In genomic region chr17:31257149-31257548, GRCm38 (mm10) we compare ENCODE assay signal across 21 mouse cellular contexts. TPM values are rescaled to one million over a fixed set of nuclear protein-coding genes. Genes with fewer than 3 reads are reported as not detected.
"Had no signal": no experiment of that assay in that cellular context is flagged by ENCODE, and none has a peak within 500 bp of the region (broad histone marks: within the 10 kb centered on the region; RNA-seq: fewer than 3 reads in every experiment).

No protein-coding gene starts in this region.

- H3K9ac ChIP-seq: liver, embryonic 14.5 days; lung, embryonic 15.5 days; neural tube, embryonic 13.5 days had no signal

- H3K36me3 ChIP-seq: lung, embryonic 15.5 days; midbrain, embryonic 10.5 days; neural tube, embryonic 13.5 days had no signal

- H3K4me3 ChIP-seq: lung, embryonic 15.5 days; megakaryocyte, embryonic 14.5 days; midbrain, embryonic 10.5 days; neural tube, embryonic 13.5 days had no signal

- DNase-seq: kidney, adult 18-20 months; kidney, adult 9 months; lung, adult 18-20 months; lung, postnatal 10 days; lung, postnatal 36 days; midbrain, embryonic 14.5 days; thymus, adult 2 months; thymus, postnatal 36 days had no signal

- H3K4me2 ChIP-seq: liver, embryonic 11.5 days; lung, embryonic 15.5 days; neural tube, embryonic 13.5 days had no signal

- H3K27me3 ChIP-seq: lung, embryonic 15.5 days; megakaryocyte, embryonic 14.5 days; neural tube, embryonic 13.5 days had no signal

- H3K4me1 ChIP-seq: lung, embryonic 15.5 days had no signal

- H3K27ac ChIP-seq: liver, embryonic 14.5 days; lung, embryonic 15.5 days; midbrain, embryonic 10.5 days; neural tube, embryonic 13.5 days had no signal

- H3K9me3 ChIP-seq: lung, embryonic 15.5 days; megakaryocyte, embryonic 14.5 days; midbrain, embryonic 10.5 days; neural tube, embryonic 13.5 days had no signal

RNA-seq across cellular contexts. Expression of gene Ubash3a, which starts 49.5 kb away (rescaled TPM):
- total RNA-seq: left cerebral cortex, adult 18-20 months; left cerebral cortex, postnatal 10 days; left cerebral cortex, postnatal 36 days had no signal
- polyA plus RNA-seq: midbrain, embryonic 14.5 days; neural tube, embryonic 13.5 days had no signal

RNA-seq across cellular contexts. Expression of gene Tmprss3, which starts 58.4 kb away (rescaled TPM):
- total RNA-seq: left cerebral cortex, postnatal 10 days; left cerebral cortex, postnatal 36 days had no signal
- polyA plus RNA-seq: kidney, embryonic 16.5 days; large intestine, adult 2 months; limb, embryonic 11.5 days; midbrain, embryonic 10.5 days; midbrain, embryonic 14.5 days; neural tube, embryonic 13.5 days; small intestine, adult 2 months had no signal
